Mouse (Mus musculus): ENCODE measurements around the gene Fem1a.

- no peak for TF ChIP-seq POLR2A (IDR thresholded peaks at IDR 0.05; ENCODE audit: borderline replicate concordance, low read depth, low read length)
- no peak for TF ChIP-seq CTCF (IDR thresholded peaks at IDR 0.05; ENCODE audit: low read depth, low read length)
These were observed 42.4 kb upstream of the Fem1a start for GRCm38 (mm10) chr17:56214229-56214628.
